Mouse (Mus musculus) ES-Bruce4 (cell line): ENCODE results near the gene Pde3b.

Experiments used
- CTCF ChIP-seq: IDR thresholded peaks from one replicate; pipeline ENCODE4 v1.8.1; 2011; ENCODE audit warnings: low read depth, low read length
- EP300 ChIP-seq: IDR thresholded peaks from 2 replicates; pipeline ENCODE4 v1.6.1; 2011; ENCODE audit warnings: low read depth, low read length; ENCODE audit not compliant: insufficient read depth

- TF ChIP-seq CTCF: no peak
- TF ChIP-seq EP300: no peak
Observed at GRCm38 (mm10) chr7:114520122-114520521, 105.0 kb downstream of the Pde3b start.
